Mouse (Mus musculus) mesoderm, embryonic 11.5 days (tissue): ENCODE results near the gene Dbndd2.

Experiments
- DNase-seq: peaks from one replicate; pipeline ENCODE4 v3.0.0-alpha.2; 2012; ENCODE audit warnings: low read depth, low spot score

The Dbndd2 gene

GRCm38 (mm10) chr2:164485681-164486257 lies at the start of gene Dbndd2:
TSS of gene Dbndd2 (plus strand) at chr2:164486106.
- peak; percentile 18 for DNase-seq

GRCm38 (mm10) chr2:164436215-164436913 lies 49.5 kb upstream of the Dbndd2 start:
- no peak for DNase-seq

- DNase-seq: no peak
Observed at GRCm38 (mm10) chr2:164436961-164437360, 48.9 kb upstream of the Dbndd2 start.

- DNase-seq: no peak
Observed at GRCm38 (mm10) chr2:164437710-164438109, 48.2 kb upstream of the Dbndd2 start.

- no peak for DNase-seq
Observed at GRCm38 (mm10) chr2:164438257-164438656, 47.6 kb upstream of the Dbndd2 start.

GRCm38 (mm10) chr2:164439001-164439421 lies 46.9 kb upstream of the Dbndd2 start:
- no peak for DNase-seq

GRCm38 (mm10) chr2:164440314-164440713 lies 45.6 kb upstream of the Dbndd2 start:
- no peak for DNase-seq

GRCm38 (mm10) chr2:164441155-164441554 lies 44.8 kb upstream of the Dbndd2 start:
- DNase-seq: no peak

- DNase-seq: no peak
Observed at GRCm38 (mm10) chr2:164441731-164442130, 44.2 kb upstream of the Dbndd2 start.

GRCm38 (mm10) chr2:164442315-164443050 lies 43.4 kb upstream of the Dbndd2 start:
- DNase-seq: no peak

GRCm38 (mm10) chr2:164443051-164443437 lies 42.9 kb upstream of the Dbndd2 start:
- peak; percentile 82 for DNase-seq

GRCm38 (mm10) chr2:164443460-164444000 lies 42.4 kb upstream of the Dbndd2 start, which contains the start of gene Sdc4:
TSS of gene Sdc4 (minus strand) at chr2:164443887.
- no peak for DNase-seq

- DNase-seq: no peak
Observed at GRCm38 (mm10) chr2:164444701-164445100, 41.2 kb upstream of the Dbndd2 start.

- DNase-seq: no peak
Observed at GRCm38 (mm10) chr2:164445399-164446085, 40.4 kb upstream of the Dbndd2 start.

GRCm38 (mm10) chr2:164446086-164446469 lies 39.8 kb upstream of the Dbndd2 start:
- DNase-seq: no peak

- DNase-seq: no peak
Observed at GRCm38 (mm10) chr2:164448140-164448539, 37.8 kb upstream of the Dbndd2 start.

GRCm38 (mm10) chr2:164448921-164449320 lies 37.0 kb upstream of the Dbndd2 start:
- DNase-seq: no peak

GRCm38 (mm10) chr2:164449341-164450042 lies 36.4 kb upstream of the Dbndd2 start:
- no peak for DNase-seq

GRCm38 (mm10) chr2:164452000-164452676 lies 33.8 kb upstream of the Dbndd2 start:
- DNase-seq: peak; percentile 46

GRCm38 (mm10) chr2:164453047-164453757 lies 32.7 kb upstream of the Dbndd2 start:
- no peak for DNase-seq
